Mouse (Mus musculus) embryonic facial prominence, embryonic 15.5 days (tissue): ENCODE measurements around the gene Cadm2. TPM values are rescaled to one million over a fixed set of nuclear protein-coding genes. Genes with fewer than 3 reads are reported as not detected.
A peak's percentile ranks its signal among the peaks of the same experiment; 100 is the strongest.

Experiments
- ATAC-seq: fragments of 200-750 bp; cut with Nextera tagmentation; 2 replicates; pipeline ENCODE4 v1.8.0; 2017; ENCODE audit warnings: low read depth, moderate TSS enrichment; ENCODE audit not compliant: insufficient number of reproducible peaks, low FRiP score, low TSS enrichment
- H3K27ac ChIP-seq: fragments of 300-500 bp; sonication (generic); replicated peaks from 2 replicates; pipeline ENCODE4 v1.5.1; 2015; ENCODE audit warnings: mild to moderate bottlenecking, inconsistent platforms
- H3K27me3 ChIP-seq: fragments of 300-500 bp; sonication (generic); 2 replicates; pipeline ENCODE4 v1.6.1; 2015; ENCODE audit warnings: inconsistent platforms
- H3K36me3 ChIP-seq: fragments of 300-500 bp; sonication (generic); 2 replicates; pipeline ENCODE4 v1.6.1; 2015; ENCODE audit warnings: mild to moderate bottlenecking, inconsistent platforms
- H3K4me1 ChIP-seq: fragments of 300-500 bp; sonication (generic); 2 replicates; pipeline ENCODE4 v1.6.1; 2015; ENCODE audit warnings: inconsistent platforms
- H3K4me2 ChIP-seq: fragments of 300-500 bp; sonication (generic); replicated peaks from 2 replicates; pipeline ENCODE4 v1.6.1; 2015; ENCODE audit warnings: mild to moderate bottlenecking, inconsistent platforms
- H3K4me3 ChIP-seq: fragments of 300-500 bp; sonication (generic); replicated peaks from 2 replicates; pipeline ENCODE4 v1.5.1; 2015; ENCODE audit warnings: mild to moderate bottlenecking, inconsistent platforms
- H3K9ac ChIP-seq: fragments of 300-500 bp; sonication (generic); 2 replicates; pipeline ENCODE4 v1.6.1; 2015; ENCODE audit warnings: inconsistent platforms
- H3K9me3 ChIP-seq: fragments of 300-500 bp; sonication (generic); replicated peaks from 2 replicates; pipeline ENCODE4 v1.6.1; 2016; ENCODE audit warnings: inconsistent platforms
- WGBS: fragments of 180-500 bp; shearing (Covaris S2); methylation state at CpG from one replicate; pipeline ENCODE4 v1.1.7; 2015; 5-methylcytosine and 5-hydroxymethylcytosine counted together
- polyA plus RNA-seq: library from polyadenylated mRNA; unstranded; fragments of >200 nt; fragmentation: Nextera tagmentation; extraction: Ambion mirVana; gene quantifications from 2 replicates; pipeline ENCODE4 v1.2.1, GENCODE M21; 2015

Cadm2 gene
- polyA plus RNA-seq, 1 experiment from 2014 or later, result 3.6 TPM

GRCm38 (mm10) chr16:66706476-66706875, 914.2 kb downstream of the Cadm2 start:
- Histone ChIP-seq H3K4me3 (no peak overlapping the region), H3K36me3 (no peaks in the 10 kb centered on the region), H3K4me1 (no peaks in the 10 kb centered on the region), H3K27ac (no peak overlapping the region), H3K4me2 (no peak overlapping the region), H3K27me3 (no peaks in the 10 kb centered on the region), H3K9ac (no peak overlapping the region), H3K9me3 (no peaks in the 10 kb centered on the region)
- ATAC-seq, result no peak
- WGBS, result 48% methylated on average over 3 of the region's 3 CpGs

DNA sequence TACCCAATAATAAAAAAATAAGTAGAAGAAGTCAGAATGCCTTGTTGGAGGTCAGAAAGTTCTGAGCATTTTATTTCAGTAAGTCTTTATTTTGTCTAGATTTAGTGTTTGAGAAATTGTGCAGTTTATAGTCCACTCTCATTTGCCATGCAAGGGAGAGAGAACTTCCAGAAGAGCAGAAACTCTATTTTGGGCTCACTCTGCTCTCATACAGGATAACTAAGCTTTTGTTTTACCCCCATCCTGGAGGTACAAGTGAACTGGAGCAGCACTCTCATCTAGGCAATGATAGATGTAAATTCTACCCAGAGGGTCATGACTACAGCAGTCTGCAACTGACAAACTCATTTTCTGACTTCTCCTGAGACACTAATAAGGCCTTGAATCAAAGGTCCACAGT, 925.9 kb downstream of the Cadm2 start:
- ATAC-seq, result no peak
- H3K27me3 ChIP-seq, result no peaks in the 10 kb centered on the region
- H3K4me2 ChIP-seq, result no peak overlapping the region
- H3K27ac ChIP-seq, result no peak overlapping the region
- no peak overlapping the region for H3K4me3 ChIP-seq
- no peak overlapping the region for H3K9ac ChIP-seq
- H3K9me3 ChIP-seq, result no peaks in the 10 kb centered on the region
- H3K36me3 ChIP-seq, result no peaks in the 10 kb centered on the region
- no peaks in the 10 kb centered on the region for H3K4me1 ChIP-seq

DNA sequence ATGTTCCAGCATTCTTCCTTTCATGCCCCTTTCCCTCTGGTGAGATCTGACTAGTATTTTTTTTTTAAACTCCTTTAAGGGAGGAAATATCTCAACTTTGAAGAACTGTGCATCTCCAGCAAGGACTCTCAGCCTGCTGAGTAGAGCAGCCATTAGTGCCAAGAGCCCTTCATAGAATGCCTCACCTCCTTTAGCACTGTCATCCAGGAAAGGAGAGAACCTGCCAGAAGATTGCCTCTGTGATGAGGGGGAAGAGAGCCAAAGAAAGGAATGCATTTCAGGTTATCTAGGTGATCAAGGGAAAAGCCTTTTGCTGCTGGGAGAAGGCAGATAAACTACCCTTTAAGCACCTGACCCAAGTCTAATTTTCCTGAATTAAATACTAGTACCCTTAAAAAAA, 943.5 kb downstream of the Cadm2 start:
- no peak for ATAC-seq
- H3K4me3 ChIP-seq, result no peak overlapping the region
- H3K36me3 ChIP-seq, result no peaks in the 10 kb centered on the region

DNA sequence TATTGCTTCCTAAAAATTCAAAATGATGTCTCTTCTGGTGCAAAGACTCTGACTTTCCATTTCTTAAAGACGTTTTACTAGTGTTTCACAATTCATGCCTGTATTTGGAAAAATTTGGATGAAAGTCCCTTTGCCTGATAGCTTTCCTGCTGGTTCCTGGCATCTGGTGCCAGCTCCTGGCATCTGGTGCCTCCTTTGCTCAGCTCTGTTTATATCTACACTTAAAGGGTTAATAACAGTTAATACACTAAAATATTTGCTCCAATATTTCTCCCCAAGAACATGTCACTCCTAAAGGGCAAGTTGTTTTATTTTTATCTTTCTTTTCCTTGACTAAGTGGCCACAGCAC, 969.7 kb downstream of the Cadm2 start:
- 84% methylated on average over 1 of the region's 1 CpGs for WGBS
- no peak for ATAC-seq
- H3K9ac ChIP-seq, result no peak overlapping the region
- H3K36me3 ChIP-seq, result no peaks in the 10 kb centered on the region
- no peak overlapping the region for H3K27ac ChIP-seq
- no peaks in the 10 kb centered on the region for H3K4me1 ChIP-seq
- no peak overlapping the region for H3K4me3 ChIP-seq
- H3K4me2 ChIP-seq, result no peak overlapping the region
- 0 out of 2 replicates have a peak, but pooled peaks cover 5% of the 10 kb centered on the region for H3K9me3 ChIP-seq
- no peaks in the 10 kb centered on the region for H3K27me3 ChIP-seq

More for the DNA sequence above, 943.5 kb downstream of the Cadm2 start:
- Histone ChIP-seq H3K27ac (no peak overlapping the region), H3K9me3 (no peaks in the 10 kb centered on the region), H3K27me3 (no peaks in the 10 kb centered on the region), H3K4me2 (no peak overlapping the region), H3K9ac (no peak overlapping the region), H3K4me1 (no peaks in the 10 kb centered on the region)

DNA sequence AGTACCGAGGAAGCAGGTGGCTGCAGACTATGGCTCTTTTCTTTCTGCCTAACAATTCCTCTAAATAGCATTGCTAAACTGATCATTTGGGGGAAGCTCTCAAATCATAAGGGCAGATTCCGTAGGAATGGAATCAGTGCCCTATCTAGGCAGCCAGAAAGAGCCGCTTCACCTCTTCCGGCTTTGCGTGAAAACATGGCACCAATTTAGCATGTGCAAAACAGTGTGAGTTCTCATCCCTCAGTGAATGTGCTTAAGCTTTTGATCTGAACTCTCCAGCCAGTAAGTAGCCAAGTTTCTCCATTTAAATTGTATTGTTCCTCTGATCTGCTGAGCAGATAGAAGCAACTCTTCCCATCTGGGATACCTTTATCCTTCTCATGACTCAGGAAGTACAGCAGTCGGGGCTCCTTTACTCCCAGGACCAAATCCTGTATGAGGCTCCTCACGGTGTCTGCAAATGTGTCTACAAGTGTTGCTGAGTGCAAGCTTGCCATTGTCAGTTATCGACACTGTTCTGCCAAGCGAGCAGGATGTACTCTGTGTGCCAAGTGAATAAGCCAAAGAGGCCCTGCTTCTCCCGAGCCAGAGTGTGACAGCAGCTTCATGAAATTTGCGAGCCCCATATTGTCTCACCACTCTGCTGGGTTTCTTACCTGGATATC, 970.2 kb downstream of the Cadm2 start:
- H3K27ac ChIP-seq, result no peak overlapping the region
- H3K4me1 ChIP-seq, result no peaks in the 10 kb centered on the region
- no peak overlapping the region for H3K9ac ChIP-seq
- ATAC-seq, result no peak
- H3K9me3 ChIP-seq, result 0 out of 2 replicates have a peak, but pooled peaks cover 5% of the 10 kb centered on the region
- H3K4me2 ChIP-seq, result no peak overlapping the region
- no peak overlapping the region for H3K4me3 ChIP-seq
- H3K36me3 ChIP-seq, result no peaks in the 10 kb centered on the region
- H3K27me3 ChIP-seq, result no peaks in the 10 kb centered on the region
- 90% methylated on average over 11 of the region's 11 CpGs for WGBS

DNA sequence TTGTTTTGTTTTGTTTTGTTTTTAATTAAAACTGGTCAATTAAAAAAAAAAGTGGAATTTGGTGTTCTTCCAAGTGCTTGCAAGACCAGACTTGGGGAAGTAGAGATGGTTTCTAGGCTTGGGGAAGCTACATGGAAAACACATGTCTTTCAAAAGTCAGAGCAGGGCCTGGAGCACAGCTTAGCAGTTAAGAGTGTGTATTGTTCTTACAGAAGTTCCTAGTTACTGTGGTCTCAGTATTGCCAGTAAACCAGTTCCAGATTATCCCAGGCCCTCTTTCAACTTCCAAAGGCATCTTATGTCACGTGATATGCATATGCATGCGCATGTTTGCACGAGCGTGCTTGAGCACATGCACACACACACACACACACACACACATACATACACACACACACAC, 972.9 kb downstream of the Cadm2 start:
- H3K4me1 ChIP-seq, result no peaks in the 10 kb centered on the region
- WGBS, result 44% methylated on average over 4 of the region's 4 CpGs
- no peak overlapping the region for H3K4me2 ChIP-seq
- 0 out of 2 replicates have a peak overlapping the region, but pooled peaks have one; percentile 17 for H3K27ac ChIP-seq
- peak; percentile 67; the same call in 1 of the 2 replicates for ATAC-seq
- H3K4me3 ChIP-seq, result no peak overlapping the region
- 0 out of 2 replicates have a peak, but pooled peaks cover 5% of the 10 kb centered on the region for H3K9me3 ChIP-seq
- H3K27me3 ChIP-seq, result no peaks in the 10 kb centered on the region
- no peaks in the 10 kb centered on the region for H3K36me3 ChIP-seq
- no peak overlapping the region for H3K9ac ChIP-seq

GRCm38 (mm10) chr16:66643606-66644005, 977.1 kb downstream of the Cadm2 start:
- H3K36me3 ChIP-seq, result no peaks in the 10 kb centered on the region
- no peak for ATAC-seq

DNA sequence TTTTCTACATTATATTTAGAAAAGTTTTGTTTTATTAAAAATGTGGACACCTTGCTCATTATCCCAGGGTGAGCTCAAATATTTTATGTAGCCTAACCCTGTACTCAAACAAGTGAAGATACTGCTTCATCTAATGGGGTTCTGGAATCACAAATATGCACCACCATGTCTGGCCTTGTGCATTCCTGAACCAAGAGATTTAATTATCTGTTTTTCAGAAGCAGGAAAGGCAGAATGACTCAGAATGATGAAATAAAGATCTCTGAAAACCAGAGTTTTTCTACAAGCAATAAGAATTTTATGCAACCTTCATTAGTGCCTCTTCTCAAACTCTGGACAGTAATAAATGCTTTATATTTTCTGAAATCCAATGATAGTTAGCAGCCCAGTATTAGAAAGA, 993.2 kb downstream of the Cadm2 start:
- Histone ChIP-seq H3K4me2 (no peak overlapping the region), H3K27ac (no peak overlapping the region), H3K9me3 (no peaks in the 10 kb centered on the region), H3K4me3 (no peak overlapping the region), H3K27me3 (no peaks in the 10 kb centered on the region), H3K9ac (no peak overlapping the region), H3K4me1 (no peaks in the 10 kb centered on the region), H3K36me3 (no peaks in the 10 kb centered on the region)
- ATAC-seq, result no peak

More at GRCm38 (mm10) chr16:66643606-66644005, 977.1 kb downstream of the Cadm2 start:
- Histone ChIP-seq H3K4me3 (no peak overlapping the region), H3K9me3 (no peaks in the 10 kb centered on the region), H3K27me3 (no peaks in the 10 kb centered on the region), H3K9ac (no peak overlapping the region), H3K27ac (no peak overlapping the region), H3K4me1 (no peaks in the 10 kb centered on the region), H3K4me2 (no peak overlapping the region)
- 25% methylated on average over 4 of the region's 4 CpGs for WGBS

DNA sequence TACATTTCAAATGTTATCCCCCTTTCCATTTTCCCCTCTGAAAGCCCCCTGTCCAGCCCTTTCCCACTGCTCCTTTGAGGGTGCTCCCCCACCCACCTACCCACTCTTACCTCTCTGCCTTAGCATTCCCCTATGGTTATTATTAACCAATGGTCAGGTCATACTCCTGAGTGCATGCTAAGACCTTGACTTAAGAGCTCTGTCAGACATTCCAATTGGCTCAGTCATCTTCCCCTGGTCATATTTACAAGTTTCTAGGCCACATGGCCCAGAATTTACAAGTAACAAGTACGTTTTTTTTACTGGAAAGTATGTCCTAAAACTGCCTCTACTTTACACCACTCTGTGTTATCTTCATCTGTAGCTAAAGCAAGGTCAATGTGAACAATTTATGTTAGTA, 998.3 kb downstream of the Cadm2 start:
- no peaks in the 10 kb centered on the region for H3K9me3 ChIP-seq
- ATAC-seq, result no peak
- no peak overlapping the region for H3K27ac ChIP-seq
- 36% methylated on average over 1 of the region's 1 CpGs for WGBS
- H3K4me3 ChIP-seq, result no peak overlapping the region
- no peaks in the 10 kb centered on the region for H3K4me1 ChIP-seq
- no peak overlapping the region for H3K4me2 ChIP-seq
- H3K36me3 ChIP-seq, result no peaks in the 10 kb centered on the region
- H3K27me3 ChIP-seq, result no peaks in the 10 kb centered on the region
- H3K9ac ChIP-seq, result no peak overlapping the region

DNA sequence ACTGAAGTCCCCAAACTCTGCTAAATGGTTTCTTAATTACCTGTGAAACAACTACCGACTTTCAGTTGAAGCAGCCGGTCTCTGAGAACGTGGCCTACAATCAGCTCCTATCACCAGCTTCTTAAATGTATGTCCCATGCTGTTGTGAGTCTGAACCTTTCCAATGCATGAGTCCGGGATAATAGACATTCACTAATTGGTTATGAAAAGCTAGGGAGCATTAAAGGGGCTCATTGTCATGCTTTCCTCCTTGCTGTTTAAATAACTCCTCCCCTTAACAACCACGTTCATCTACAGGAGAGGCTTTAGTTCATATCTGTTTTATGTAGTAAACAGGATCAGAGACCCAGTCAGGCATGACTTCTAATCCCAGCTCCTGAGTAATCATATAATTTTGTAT, 1008.1 kb downstream of the Cadm2 start:
- H3K9ac ChIP-seq, result no peak overlapping the region
- H3K27ac ChIP-seq, result no peak overlapping the region
- H3K4me1 ChIP-seq, result no peaks in the 10 kb centered on the region
- ATAC-seq, result no peak
- H3K4me3 ChIP-seq, result no peak overlapping the region
- WGBS, result 72% methylated on average over 5 of the region's 5 CpGs
- H3K9me3 ChIP-seq, result no peaks in the 10 kb centered on the region
- no peak overlapping the region for H3K4me2 ChIP-seq
- no peaks in the 10 kb centered on the region for H3K36me3 ChIP-seq
- no peaks in the 10 kb centered on the region for H3K27me3 ChIP-seq
